Mouse (Mus musculus): Measurements from ENCODE around the gene Ces1b. TPM values are rescaled to one million over a fixed set of nuclear protein-coding genes. Genes with fewer than 3 reads are reported as not detected.

Gene Ces1b
- total and polyA plus RNA-seq, 3 experiments, result not detected

- H3K27ac ChIP-seq (ENCODE audit: control insufficient read depth, low read depth, low read length), result no peak overlapping the region
- H3K9ac ChIP-seq (ENCODE audit: control insufficient read depth, low read depth, low read length, poor library complexity, severe bottlenecking), result no peak overlapping the region
- no peaks in the 10 kb centered on the region for H3K27me3 ChIP-seq (ENCODE audit: control insufficient read depth in 1 of 2, insufficient read depth in 2 of 2, low read length in 2 of 2)
- no peaks in the 10 kb centered on the region for H3K9me3 ChIP-seq (replicated peaks; ENCODE audit: insufficient read depth, low read length)
- no peaks in the 10 kb centered on the region for H3K36me3 ChIP-seq (ENCODE audit: control insufficient read depth in 1 of 2, insufficient read depth in 2 of 2, low read length in 2 of 2)
- no peaks in the 10 kb centered on the region for H3K4me1 ChIP-seq (ENCODE audit: control insufficient read depth in 1 of 2, insufficient read depth in 2 of 2, low read length in 2 of 2)
- TF ChIP-seq POLR2AphosphoS5 (IDR thresholded peaks at IDR 0.05; ENCODE audit: borderline replicate concordance, low read depth, low read length) (no peak), MAZ (IDR thresholded peaks at IDR 0.05; ENCODE audit: low read depth, low read length) (no peak), UBTF (IDR thresholded peaks at IDR 0.05; ENCODE audit: borderline replicate concordance, insufficient read depth, low read depth, low read length) (no peak), TCF12 (IDR thresholded peaks at IDR 0.05; ENCODE audit: low read depth, low read length) (no peak), ZNF384 (IDR thresholded peaks at IDR 0.05; ENCODE audit: low read depth, low read length) (no peak), CHD1 (IDR thresholded peaks at IDR 0.05; ENCODE audit: low read depth, low read length) (no peak), MYB (IDR thresholded peaks at IDR 0.05; ENCODE audit: low read depth, low read length) (no peak), BHLHE40 (IDR thresholded peaks at IDR 0.05; ENCODE audit: borderline replicate concordance, low read depth, low read length) (no peak), E2F4 (IDR thresholded peaks at IDR 0.05; ENCODE audit: borderline replicate concordance, low read depth, low read length) (no peak)
- no peaks in the 10 kb centered on the region for H3K79me2 ChIP-seq (ENCODE audit: control insufficient read depth, insufficient read depth, low read length, poor library complexity)
- no peak overlapping the region for H3K4me3 ChIP-seq (ENCODE audit: control insufficient read depth in 1 of 2, insufficient read depth in 1 of 2, low read depth in 2 of 2, low read length in 2 of 2)
- DNase-seq (ENCODE audit: low read depth, low spot score), result no peak
Measured at GRCm38 (mm10) chr8:93038831-93039230, 41.0 kb downstream of the Ces1b start.

- Histone ChIP-seq H3K9me3 (replicated peaks; ENCODE audit: insufficient read depth, low read length) (no peaks in the 10 kb centered on the region; the same call in 1 of the 2 replicates), H3K27ac (ENCODE audit: control insufficient read depth, low read depth, low read length) (no peak overlapping the region), H3K27me3 (ENCODE audit: control insufficient read depth in 1 of 2, insufficient read depth in 2 of 2, low read length in 2 of 2) (no peaks in the 10 kb centered on the region), H3K79me2 (ENCODE audit: control insufficient read depth, insufficient read depth, low read length, poor library complexity) (no peaks in the 10 kb centered on the region), H3K4me3 (ENCODE audit: control insufficient read depth in 1 of 2, insufficient read depth in 1 of 2, low read depth in 2 of 2, low read length in 2 of 2) (no peak overlapping the region), H3K4me1 (ENCODE audit: control insufficient read depth in 1 of 2, insufficient read depth in 2 of 2, low read length in 2 of 2) (no peaks in the 10 kb centered on the region), H3K36me3 (ENCODE audit: control insufficient read depth in 1 of 2, insufficient read depth in 2 of 2, low read length in 2 of 2) (no peaks in the 10 kb centered on the region), H3K9ac (ENCODE audit: control insufficient read depth, low read depth, low read length, poor library complexity, severe bottlenecking) (no peak overlapping the region)
- TF ChIP-seq ZMIZ1 (IDR thresholded peaks at IDR 0.05; ENCODE audit: low read depth, low read length) (no peak), USF1 (IDR thresholded peaks at IDR 0.05; ENCODE audit: low read depth, low read length) (no peak), CTCF (IDR thresholded peaks at IDR 0.05 in 2 of 3, conservative IDR thresholded peaks at IDR 0.05 in 1 of 3; ENCODE audit: control insufficient read depth in 1 of 3, insufficient read depth in 1 of 3, low read depth in 2 of 3, low read length in 3 of 3, poor library complexity in 1 of 3, severe bottlenecking in 1 of 3) (no peak), EP300 (IDR thresholded peaks at IDR 0.05; ENCODE audit: low read depth in 1 of 2, low read length in 2 of 2) (no peak), ZNF384 (IDR thresholded peaks at IDR 0.05; ENCODE audit: low read depth, low read length) (no peak), NRF1 (IDR thresholded peaks at IDR 0.05; ENCODE audit: insufficient read depth, low read depth, low read length, poor library complexity, severe bottlenecking) (no peak)
- DNase-seq (ENCODE audit: low read depth, low spot score), result no peak
Measured at GRCm38 (mm10) chr8:93030664-93031063, 49.2 kb downstream of the Ces1b start.

- no peaks in the 10 kb centered on the region for H3K27me3 ChIP-seq (ENCODE audit: control insufficient read depth in 1 of 2, insufficient read depth in 2 of 2, low read length in 2 of 2)
- no peaks in the 10 kb centered on the region for H3K9me3 ChIP-seq (replicated peaks; ENCODE audit: insufficient read depth, low read length)
- H3K79me2 ChIP-seq (ENCODE audit: control insufficient read depth, insufficient read depth, low read length, poor library complexity), result no peaks in the 10 kb centered on the region
- H3K4me1 ChIP-seq (ENCODE audit: control insufficient read depth in 1 of 2, insufficient read depth in 2 of 2, low read length in 2 of 2), result no peaks in the 10 kb centered on the region
- no peak overlapping the region for H3K9ac ChIP-seq (ENCODE audit: control insufficient read depth, low read depth, low read length, poor library complexity, severe bottlenecking)
- H3K36me3 ChIP-seq (ENCODE audit: control insufficient read depth in 1 of 2, insufficient read depth in 2 of 2, low read length in 2 of 2), result no peaks in the 10 kb centered on the region
- H3K4me3 ChIP-seq (ENCODE audit: control insufficient read depth in 1 of 2, insufficient read depth in 1 of 2, low read depth in 2 of 2, low read length in 2 of 2), result no peak overlapping the region
- DNase-seq (ENCODE audit: low read depth, low spot score), result no peak
- H3K27ac ChIP-seq (ENCODE audit: control insufficient read depth, low read depth, low read length), result no peak overlapping the region
- TF ChIP-seq TAL1 (IDR thresholded peaks at IDR 0.05; ENCODE audit: low read length) (no peak), SIN3A (IDR thresholded peaks at IDR 0.05; ENCODE audit: low read length) (no peak), MEF2A (IDR thresholded peaks at IDR 0.05; ENCODE audit: extremely low read depth, insufficient replicate concordance, low read depth, low read length, poor library complexity, severe bottlenecking) (no peak), ZMIZ1 (IDR thresholded peaks at IDR 0.05; ENCODE audit: low read depth, low read length) (no peak), NRF1 (IDR thresholded peaks at IDR 0.05; ENCODE audit: insufficient read depth, low read depth, low read length, poor library complexity, severe bottlenecking) (no peak), KAT2A (conservative IDR thresholded peaks at IDR 0.05; ENCODE audit: low read depth, low read length) (no peak), SMC3 (IDR thresholded peaks at IDR 0.05; ENCODE audit: low read depth, low read length) (no peak), ZC3H11A (IDR thresholded peaks at IDR 0.05; ENCODE audit: low read depth, low read length) (no peak), POLR2AphosphoS2 (IDR thresholded peaks at IDR 0.05; ENCODE audit: low read length) (no peak), EP300 (IDR thresholded peaks at IDR 0.05; ENCODE audit: low read depth in 1 of 2, low read length in 2 of 2) (no peak), USF1 (IDR thresholded peaks at IDR 0.05; ENCODE audit: low read depth, low read length) (no peak), MAZ (IDR thresholded peaks at IDR 0.05; ENCODE audit: low read depth, low read length) (no peak), CHD1 (IDR thresholded peaks at IDR 0.05; ENCODE audit: low read depth, low read length) (no peak), ZNF384 (IDR thresholded peaks at IDR 0.05; ENCODE audit: low read depth, low read length) (no peak), E2F4 (IDR thresholded peaks at IDR 0.05; ENCODE audit: borderline replicate concordance, low read depth, low read length) (no peak), MAX (IDR thresholded peaks at IDR 0.05; ENCODE audit: low read length) (no peak), RCOR1 (IDR thresholded peaks at IDR 0.05; ENCODE audit: low read depth, low read length) (no peak), MXI1 (IDR thresholded peaks at IDR 0.05; ENCODE audit: low read depth, low read length) (no peak)
Measured at GRCm38 (mm10) chr8:93021738-93022137, 58.1 kb downstream of the Ces1b start.

All from MEL (cell line).